Mouse (Mus musculus) right cerebral cortex, postnatal 4 days (tissue): ENCODE measurements around the gene Ppm1g.
A peak's percentile ranks its signal among the peaks of the same experiment; 100 is the strongest.

Source experiments
- DNase-seq: peaks from one replicate; pipeline ENCODE4 v3.0.0-alpha.2; 2022

Ppm1g gene

GRCm38 (mm10) chr5:31192045-31192938 lies 28.2 kb downstream of the Ppm1g start:
- DNase-seq = no peak

- DNase-seq = no peak
Measured at GRCm38 (mm10) chr5:31190201-31190600, 30.3 kb downstream of the Ppm1g start.

DNA sequence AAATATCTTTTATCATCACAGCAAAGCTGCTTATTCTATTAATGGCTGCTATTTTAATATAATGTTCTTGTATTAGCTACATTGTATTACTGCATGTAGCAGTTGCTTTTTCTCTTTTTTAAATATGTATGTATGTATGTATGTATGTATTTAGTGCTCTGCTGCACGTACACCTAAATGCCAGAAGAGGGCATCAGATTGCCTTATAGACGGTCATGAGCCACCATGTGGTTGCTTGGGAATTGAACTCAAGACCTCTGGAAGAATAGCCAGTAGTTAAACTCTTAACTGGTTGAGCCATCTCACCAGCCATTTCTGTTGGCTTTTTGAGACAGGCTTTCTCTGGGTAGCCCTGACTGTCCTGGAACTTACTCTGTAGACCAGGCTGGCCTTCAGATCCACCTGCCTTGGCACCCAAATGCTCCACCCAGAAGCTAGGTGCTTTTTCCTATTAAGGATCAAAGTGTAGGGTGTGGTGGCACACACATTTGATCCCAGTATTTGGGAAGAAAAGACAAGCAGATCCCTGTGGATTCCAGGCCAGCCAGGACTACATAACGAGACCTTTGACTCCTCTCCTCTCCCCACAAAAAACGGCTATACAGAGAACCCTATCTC lies 32.2 kb downstream of the Ppm1g start:
- DNase-seq = no peak

- DNase-seq = no peak
Measured at GRCm38 (mm10) chr5:31183678-31184077, 36.8 kb downstream of the Ppm1g start.

GRCm38 (mm10) chr5:31181183-31181770 lies 39.2 kb downstream of the Ppm1g start:
- DNase-seq = no peak

- DNase-seq = peak; percentile 96
Measured at GRCm38 (mm10) chr5:31179766-31180630, 40.5 kb downstream of the Ppm1g start, which contains the start of the genes Gm29609 and Gtf3c2. Gene Gm29609 (minus strand): TSS chr5:31179911. Gene Gtf3c2 (minus strand): TSS chr5:31180144.

DNA sequence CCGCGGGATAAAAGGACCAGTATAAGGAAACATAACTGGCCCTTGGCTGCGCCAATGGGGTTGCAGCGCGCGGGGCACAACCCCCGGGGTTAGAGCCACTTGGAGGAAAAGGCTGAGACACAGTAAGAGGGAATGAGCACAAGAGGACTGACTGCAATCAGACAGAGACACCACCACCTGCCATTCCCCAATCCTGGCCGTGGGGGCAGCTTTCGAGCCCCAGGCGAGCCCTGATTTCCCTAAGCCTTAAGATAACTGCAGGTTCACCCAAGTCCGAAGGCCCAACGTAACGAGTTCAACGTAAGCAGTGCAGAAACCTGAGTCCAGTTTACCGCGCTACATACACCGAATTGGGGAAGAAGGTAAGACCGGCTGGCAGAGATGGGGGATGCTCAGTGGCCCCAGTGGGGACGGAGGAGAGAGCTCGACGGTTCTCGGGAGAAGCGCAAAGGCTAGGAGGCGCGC lies 41.2 kb downstream of the Ppm1g start:
- DNase-seq = no peak

DNA sequence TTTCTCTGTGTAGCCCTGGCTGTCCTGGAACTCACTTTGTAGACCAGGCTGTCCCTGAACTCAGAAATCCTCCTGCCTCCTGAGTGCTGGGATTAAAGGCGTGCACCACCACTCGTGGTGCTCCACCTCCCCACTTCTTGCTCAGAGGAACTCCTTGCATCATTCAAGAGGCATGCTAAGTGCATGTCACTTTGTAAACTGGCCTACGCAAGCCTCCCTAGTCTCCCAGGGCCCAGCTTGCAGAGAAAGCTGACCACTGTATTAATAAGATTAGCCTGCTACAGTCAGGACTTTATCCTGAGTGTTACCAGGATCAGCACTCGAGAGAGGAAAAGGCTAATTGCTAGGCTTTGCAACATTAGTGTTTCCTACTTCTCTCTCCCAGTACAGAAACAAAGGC lies 51.9 kb downstream of the Ppm1g start:
- DNase-seq = no peak

GRCm38 (mm10) chr5:31164878-31165277 lies 55.6 kb downstream of the Ppm1g start:
- no peak for DNase-seq

- no peak for DNase-seq
Measured at GRCm38 (mm10) chr5:31162462-31162861, 58.0 kb downstream of the Ppm1g start.

DNA sequence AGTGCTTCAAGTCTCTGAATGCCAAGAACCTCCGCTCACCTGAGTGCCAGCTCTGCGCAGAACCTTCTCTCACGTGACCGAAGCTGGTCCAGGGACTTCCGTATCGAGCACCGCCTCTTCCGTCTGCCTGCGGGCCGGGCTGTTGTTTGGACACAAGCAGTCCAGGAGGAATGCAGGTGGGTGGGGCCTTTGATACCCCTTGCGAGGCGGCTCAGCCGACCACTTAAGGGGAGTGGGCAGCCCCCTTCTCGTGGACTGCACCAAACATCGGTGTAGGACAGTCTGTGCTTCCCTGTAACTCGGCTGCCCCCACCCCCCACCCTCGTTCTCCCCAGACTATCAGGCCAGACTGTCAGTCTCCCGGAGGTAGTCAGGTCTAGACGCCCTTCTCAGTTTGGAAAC lies 66.3 kb downstream of the Ppm1g start, which contains the start of gene Mpv17:
TSS of gene Mpv17 (minus strand) at position 100 of the 402 bp plus-strand sequence.
- peak; percentile 76 for DNase-seq

GRCm38 (mm10) chr5:31153516-31154151 lies 66.9 kb downstream of the Ppm1g start:
- DNase-seq = no peak
